Mouse (Mus musculus): Measurements from ENCODE around the gene Tmigd1. TPM values are rescaled to one million over a fixed set of nuclear protein-coding genes. Genes with fewer than 3 reads are reported as not detected.
"Not testable (repeated sequence)": the region's sequence is repeated elsewhere in the genome, so short reads cannot be mapped to it uniquely, and the experiment has no call there.

Gene Tmigd1
- total RNA-seq, 1 experiment from 2014 or later: 0.78 TPM

- no peak for DNase-seq
These were observed 3.2 kb upstream of the Tmigd1 start for GRCm38 (mm10) chr11:76898751-76899150.

GRCm38 (mm10) chr11:76899758-76900738 lies 1.9 kb upstream of the Tmigd1 start:
- peak; percentile 73 for DNase-seq

- no peak for DNase-seq
These were observed 2.4 kb downstream of the Tmigd1 start for GRCm38 (mm10) chr11:76904340-76904739.

- DNase-seq: no peak
These were observed 6.7 kb downstream of the Tmigd1 start for GRCm38 (mm10) chr11:76908651-76909050.

GRCm38 (mm10) chr11:76911325-76912054 lies 9.5 kb downstream of the Tmigd1 start:
- DNase-seq: no peak

- DNase-seq: no peak
These were observed 10.1 kb downstream of the Tmigd1 start for GRCm38 (mm10) chr11:76912055-76912395.

- DNase-seq: no peak
These were observed 12.4 kb downstream of the Tmigd1 start for GRCm38 (mm10) chr11:76914366-76914765.

- DNase-seq: peak; percentile 51
These were observed 14.7 kb downstream of the Tmigd1 start for GRCm38 (mm10) chr11:76916539-76917229.

- DNase-seq: no peak
These were observed 15.2 kb downstream of the Tmigd1 start for GRCm38 (mm10) chr11:76917230-76917548.

- DNase-seq: no peak
These were observed 18.6 kb downstream of the Tmigd1 start for GRCm38 (mm10) chr11:76920607-76921006.

GRCm38 (mm10) chr11:76924759-76925236 lies 22.8 kb downstream of the Tmigd1 start, which contains the start of gene Blmh:
Gene Blmh, plus strand, starts transcription at chr11:76924809.
- peak; percentile 39 for DNase-seq

GRCm38 (mm10) chr11:76928586-76928985 lies 26.6 kb downstream of the Tmigd1 start:
- not testable (repeated sequence) for DNase-seq

- DNase-seq: no peak
These were observed 31.2 kb downstream of the Tmigd1 start for GRCm38 (mm10) chr11:76933209-76933608.

- DNase-seq: no peak
These were observed 34.6 kb downstream of the Tmigd1 start for GRCm38 (mm10) chr11:76936578-76936977.

- DNase-seq: no peak
These were observed 42.9 kb downstream of the Tmigd1 start for GRCm38 (mm10) chr11:76944839-76945238.

- peak; percentile 97 for DNase-seq
These were observed 43.6 kb downstream of the Tmigd1 start for GRCm38 (mm10) chr11:76945386-76946202.

- DNase-seq: peak; percentile 11
These were observed 44.2 kb downstream of the Tmigd1 start for GRCm38 (mm10) chr11:76946203-76946585.

- peak; percentile 45 for DNase-seq
These were observed 51.6 kb downstream of the Tmigd1 start for GRCm38 (mm10) chr11:76953536-76953935.

GRCm38 (mm10) chr11:76965703-76966102 lies 63.7 kb downstream of the Tmigd1 start:
- DNase-seq: no peak
